Mouse (Mus musculus): ENCODE measurements at regions not wholly inside any gene's neighbourhood (a gene's known extent, or its start where the extent isn't known, plus 50 kb on each side); places are given as distances from the start of the nearest gene placed in this dataset.

GRCm38 (mm10) chr9:52229589-52229988 is 61.2 kb upstream of the Zc3h12c start:
- no peak for ATAC-seq

- no peak for ATAC-seq
Measured at GRCm38 (mm10) chr9:52225646-52226045, 57.3 kb upstream of the Zc3h12c start.

DNA sequence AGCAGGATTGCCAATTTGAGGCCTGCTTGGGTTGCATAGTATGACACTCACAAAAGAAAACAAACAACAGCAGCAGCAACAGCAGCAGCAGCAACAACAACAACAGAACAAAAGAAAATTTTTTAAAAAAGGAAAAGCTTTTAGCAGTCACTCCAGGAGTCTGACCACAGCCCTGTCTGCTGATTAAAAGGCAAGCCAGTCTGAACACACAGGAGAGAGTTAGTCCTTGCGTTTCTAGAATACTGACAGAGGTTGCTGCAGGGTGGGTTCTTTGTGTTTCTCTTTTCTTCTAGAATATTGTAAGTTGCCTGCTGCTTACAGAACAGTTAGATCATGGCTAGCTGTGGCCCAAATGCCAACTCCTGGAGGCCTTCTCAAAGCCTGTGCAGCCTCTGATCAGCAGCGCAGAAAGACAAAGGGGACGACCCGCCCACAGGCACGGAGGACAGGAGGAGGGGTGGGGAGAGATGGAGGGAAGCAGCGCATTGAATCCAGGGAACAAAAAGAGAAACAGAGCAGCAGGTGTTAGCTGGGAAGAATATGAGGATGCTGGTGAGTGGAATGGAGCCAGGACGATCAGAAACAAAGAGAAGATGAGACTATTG is 55.2 kb upstream of the Zc3h12c start:
- ATAC-seq, result no peak
